Mouse (Mus musculus) neutrophil, adult 65 days (primary cell): ENCODE results near the gene Gm21905. TPM values are rescaled to one million over a fixed set of nuclear protein-coding genes. Genes with fewer than 3 reads are reported as not detected.

Source experiments
- total RNA-seq: library from RNA; stranded (reverse); gene quantifications from 2 replicates; pipeline ENCODE4 v1.2.4, GENCODE M21; 2023

Gene Gm21905
- not detected in 2 replicates for total RNA-seq

GRCm38 (mm10) chr5:67946321-67946720 lies at the start of gene Gm21905:
Gene Gm21905, minus strand, starts transcription at chr5:67946421.

DNA sequence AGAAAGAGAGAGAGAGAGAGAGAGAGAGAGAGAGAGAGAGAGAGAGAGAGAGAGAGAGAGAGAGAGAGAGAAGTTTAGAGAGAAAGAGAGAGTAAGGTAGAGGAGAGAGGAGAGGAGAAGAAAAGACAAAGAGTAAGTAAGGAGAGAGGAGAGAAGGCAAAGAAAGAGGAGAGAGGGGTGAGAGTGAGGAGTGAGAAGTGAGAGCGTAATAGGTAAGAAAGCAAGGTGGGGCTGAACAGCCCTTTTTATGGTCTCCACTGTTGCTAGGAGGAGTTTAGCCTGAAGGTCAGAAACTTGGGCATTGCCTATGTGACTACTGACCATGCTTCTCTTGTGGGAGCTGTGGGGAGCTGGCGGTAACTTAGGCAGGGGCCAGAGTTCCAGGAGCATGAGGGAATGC lies 4.9 kb downstream of the Gm21905 start, which contains the start of gene Gm5108:
Gene Gm5108, plus strand, starts transcription at position 301 of the 400 bp plus-strand sequence.

Other genes starting within 250 kb of the Gm21905 start
- 105 and 165 TPM in 2 replicates for gene Atp8a1, start 99.0 kb downstream of the Gm21905 start, total RNA-seq
- not detected in 2 replicates for gene Gm5108, start 4.8 kb downstream of the Gm21905 start, total RNA-seq
- gene Grxcr1, start 85.4 kb upstream of the Gm21905 start, total RNA-seq, result not detected in 2 replicates